Mouse (Mus musculus) inflammation-experienced regulatory T-cells (primary cell): ENCODE measurements around the gene Epha6. TPM values are rescaled to one million over a fixed set of nuclear protein-coding genes. Genes with fewer than 3 reads are reported as not detected.

Source experiments
- polyA plus RNA-seq, 2 experiments: library from polyadenylated mRNA; unstranded; fragments of 100-300 nt; shearing (Covaris generic); gene quantifications; one replicate each; pipeline ENCODE4 v1.2.1; 2017

Gene Epha6
- polyA plus RNA-seq = under 1 TPM; 0.12 to 0.51 TPM

GRCm38 (mm10) chr16:60605061-60605831, at the start of gene Epha6:
Gene Epha6, minus strand, starts transcription at chr16:60605531.

GRCm38 (mm10) chr16:59639102-59639691, 966.1 kb downstream of the Epha6 start, which contains the start of gene Arl6:
Gene Arl6, minus strand, starts transcription at chr16:59639391.

